Mouse (Mus musculus): ENCODE results near the gene Mrpl20.

Gene Mrpl20

GRCm38 (mm10) chr4:155849391-155849790 is 46.7 kb downstream of the Mrpl20 start:
- Histone ChIP-seq H3K36me3 (ENCODE audit: insufficient read depth, low read length) (peaks cover 17% of the 10 kb centered on the region; the same call in 1 of the 2 replicates), H3K27me3 (ENCODE audit: insufficient read depth, low read length) (0 out of 2 replicates have a peak, but pooled peaks cover 4% of the 10 kb centered on the region), H3K4me1 (replicated peaks; ENCODE audit: low read depth, low read length) (peaks cover 41% of the 10 kb centered on the region), H3K4me3 (replicated peaks; ENCODE audit: low read length) (no peak overlapping the region), H3K9me3 (ENCODE audit: low read length) (no peaks in the 10 kb centered on the region)
- TF ChIP-seq NANOG (IDR thresholded peaks at IDR 0.05; ENCODE audit: borderline replicate concordance, low read length), result no peak
- no peak for TF ChIP-seq CTCF (conservative IDR thresholded peaks at IDR 0.05; ENCODE audit: low read length)
- TF ChIP-seq POU5F1 (IDR thresholded peaks at IDR 0.05; ENCODE audit: borderline replicate concordance, low read length), result no peak

- Histone ChIP-seq H3K4me3 (replicated peaks; ENCODE audit: low read length) (no peak overlapping the region), H3K9me3 (ENCODE audit: low read length) (no peaks in the 10 kb centered on the region), H3K4me1 (replicated peaks; ENCODE audit: low read depth, low read length) (peaks cover 47% of the 10 kb centered on the region), H3K36me3 (ENCODE audit: insufficient read depth, low read length) (peaks cover 22% of the 10 kb centered on the region), H3K27me3 (ENCODE audit: insufficient read depth, low read length) (0 out of 2 replicates have a peak, but pooled peaks cover 4% of the 10 kb centered on the region)
- TF ChIP-seq NANOG (IDR thresholded peaks at IDR 0.05; ENCODE audit: borderline replicate concordance, low read length), result no peak
- TF ChIP-seq CTCF (conservative IDR thresholded peaks at IDR 0.05; ENCODE audit: low read length), result no peak
- TF ChIP-seq POU5F1 (IDR thresholded peaks at IDR 0.05; ENCODE audit: borderline replicate concordance, low read length), result no peak
Observed at GRCm38 (mm10) chr4:155849792-155850451, 47.2 kb downstream of the Mrpl20 start.

GRCm38 (mm10) chr4:155851368-155851767 is 48.7 kb downstream of the Mrpl20 start:
- Histone ChIP-seq H3K4me3 (replicated peaks; ENCODE audit: low read length) (no peak overlapping the region), H3K27me3 (ENCODE audit: insufficient read depth, low read length) (no peaks in the 10 kb centered on the region)
- TF ChIP-seq CTCF (conservative IDR thresholded peaks at IDR 0.05; ENCODE audit: low read length), result no peak
- TF ChIP-seq NANOG (IDR thresholded peaks at IDR 0.05; ENCODE audit: borderline replicate concordance, low read length), result no peak
- no peak for TF ChIP-seq POU5F1 (IDR thresholded peaks at IDR 0.05; ENCODE audit: borderline replicate concordance, low read length)

GRCm38 (mm10) chr4:155851951-155852411 is 49.3 kb downstream of the Mrpl20 start:
- no peak for TF ChIP-seq NANOG (IDR thresholded peaks at IDR 0.05; ENCODE audit: borderline replicate concordance, low read length)
- no peak for TF ChIP-seq POU5F1 (IDR thresholded peaks at IDR 0.05; ENCODE audit: borderline replicate concordance, low read length)
- TF ChIP-seq CTCF (conservative IDR thresholded peaks at IDR 0.05; ENCODE audit: low read length), result no peak
- no peak overlapping the region for H3K4me3 ChIP-seq (replicated peaks; ENCODE audit: low read length)
- H3K4me1 ChIP-seq (replicated peaks; ENCODE audit: low read depth, low read length), result peaks cover 47% of the 10 kb centered on the region
- peaks cover 42% of the 10 kb centered on the region for H3K36me3 ChIP-seq (ENCODE audit: insufficient read depth, low read length)
- H3K9me3 ChIP-seq (ENCODE audit: low read length), result no peaks in the 10 kb centered on the region
- no peaks in the 10 kb centered on the region for H3K27me3 ChIP-seq (ENCODE audit: insufficient read depth, low read length)

More at GRCm38 (mm10) chr4:155851368-155851767, 48.7 kb downstream of the Mrpl20 start:
- peaks cover 49% of the 10 kb centered on the region for H3K4me1 ChIP-seq (replicated peaks; ENCODE audit: low read depth, low read length)
- H3K9me3 ChIP-seq (ENCODE audit: low read length), result no peaks in the 10 kb centered on the region
- H3K36me3 ChIP-seq (ENCODE audit: insufficient read depth, low read length), result peaks cover 36% of the 10 kb centered on the region

GRCm38 (mm10) chr4:155853421-155853820 is 50.7 kb downstream of the Mrpl20 start:
- H3K4me1 ChIP-seq (replicated peaks; ENCODE audit: low read depth, low read length), result peaks cover 40% of the 10 kb centered on the region
- TF ChIP-seq CTCF (conservative IDR thresholded peaks at IDR 0.05; ENCODE audit: low read length), result no peak
- no peak for TF ChIP-seq POU5F1 (IDR thresholded peaks at IDR 0.05; ENCODE audit: borderline replicate concordance, low read length)
- no peak for TF ChIP-seq NANOG (IDR thresholded peaks at IDR 0.05; ENCODE audit: borderline replicate concordance, low read length)

GRCm38 (mm10) chr4:155854991-155855390 is 52.3 kb downstream of the Mrpl20 start:
- Histone ChIP-seq H3K4me1 (replicated peaks; ENCODE audit: low read depth, low read length) (peaks cover 31% of the 10 kb centered on the region), H3K27me3 (ENCODE audit: insufficient read depth, low read length) (no peaks in the 10 kb centered on the region), H3K4me3 (replicated peaks; ENCODE audit: low read length) (no peak overlapping the region), H3K9me3 (ENCODE audit: low read length) (no peaks in the 10 kb centered on the region), H3K36me3 (ENCODE audit: insufficient read depth, low read length) (peaks cover 65% of the 10 kb centered on the region)
- no peak for TF ChIP-seq POU5F1 (IDR thresholded peaks at IDR 0.05; ENCODE audit: borderline replicate concordance, low read length)
- TF ChIP-seq NANOG (IDR thresholded peaks at IDR 0.05; ENCODE audit: borderline replicate concordance, low read length), result no peak
- no peak for TF ChIP-seq CTCF (conservative IDR thresholded peaks at IDR 0.05; ENCODE audit: low read length)

More at GRCm38 (mm10) chr4:155853421-155853820, 50.7 kb downstream of the Mrpl20 start:
- Histone ChIP-seq H3K27me3 (ENCODE audit: insufficient read depth, low read length) (no peaks in the 10 kb centered on the region), H3K4me3 (replicated peaks; ENCODE audit: low read length) (no peak overlapping the region), H3K9me3 (ENCODE audit: low read length) (no peaks in the 10 kb centered on the region), H3K36me3 (ENCODE audit: insufficient read depth, low read length) (peaks cover 56% of the 10 kb centered on the region)

GRCm38 (mm10) chr4:155856071-155856470 is 53.4 kb downstream of the Mrpl20 start:
- Histone ChIP-seq H3K4me1 (replicated peaks; ENCODE audit: low read depth, low read length) (peaks cover 37% of the 10 kb centered on the region), H3K9me3 (ENCODE audit: low read length) (no peaks in the 10 kb centered on the region), H3K36me3 (ENCODE audit: insufficient read depth, low read length) (peaks cover 76% of the 10 kb centered on the region), H3K4me3 (replicated peaks; ENCODE audit: low read length) (no peak overlapping the region), H3K27me3 (ENCODE audit: insufficient read depth, low read length) (no peaks in the 10 kb centered on the region)
- TF ChIP-seq NANOG (IDR thresholded peaks at IDR 0.05; ENCODE audit: borderline replicate concordance, low read length), result no peak
- TF ChIP-seq POU5F1 (IDR thresholded peaks at IDR 0.05; ENCODE audit: borderline replicate concordance, low read length), result no peak
- no peak for TF ChIP-seq CTCF (conservative IDR thresholded peaks at IDR 0.05; ENCODE audit: low read length)

GRCm38 (mm10) chr4:155856881-155857280 is 54.2 kb downstream of the Mrpl20 start:
- H3K4me3 ChIP-seq (replicated peaks; ENCODE audit: low read length), result no peak overlapping the region
- H3K27me3 ChIP-seq (ENCODE audit: insufficient read depth, low read length), result no peaks in the 10 kb centered on the region
- TF ChIP-seq CTCF (conservative IDR thresholded peaks at IDR 0.05; ENCODE audit: low read length) (no peak), NANOG (IDR thresholded peaks at IDR 0.05; ENCODE audit: borderline replicate concordance, low read length) (no peak)
- peaks cover 34% of the 10 kb centered on the region for H3K4me1 ChIP-seq (replicated peaks; ENCODE audit: low read depth, low read length)
- H3K9me3 ChIP-seq (ENCODE audit: low read length), result no peaks in the 10 kb centered on the region
- peaks cover 81% of the 10 kb centered on the region for H3K36me3 ChIP-seq (ENCODE audit: insufficient read depth, low read length)

Data from E14TG2a.4 (cell line).